Mouse (Mus musculus): ENCODE measurements at regions not wholly inside any gene's neighbourhood (a gene's known extent, or its start where the extent isn't known, plus 50 kb on each side); places are given as distances from the start of the nearest gene placed in this dataset.

DNA sequence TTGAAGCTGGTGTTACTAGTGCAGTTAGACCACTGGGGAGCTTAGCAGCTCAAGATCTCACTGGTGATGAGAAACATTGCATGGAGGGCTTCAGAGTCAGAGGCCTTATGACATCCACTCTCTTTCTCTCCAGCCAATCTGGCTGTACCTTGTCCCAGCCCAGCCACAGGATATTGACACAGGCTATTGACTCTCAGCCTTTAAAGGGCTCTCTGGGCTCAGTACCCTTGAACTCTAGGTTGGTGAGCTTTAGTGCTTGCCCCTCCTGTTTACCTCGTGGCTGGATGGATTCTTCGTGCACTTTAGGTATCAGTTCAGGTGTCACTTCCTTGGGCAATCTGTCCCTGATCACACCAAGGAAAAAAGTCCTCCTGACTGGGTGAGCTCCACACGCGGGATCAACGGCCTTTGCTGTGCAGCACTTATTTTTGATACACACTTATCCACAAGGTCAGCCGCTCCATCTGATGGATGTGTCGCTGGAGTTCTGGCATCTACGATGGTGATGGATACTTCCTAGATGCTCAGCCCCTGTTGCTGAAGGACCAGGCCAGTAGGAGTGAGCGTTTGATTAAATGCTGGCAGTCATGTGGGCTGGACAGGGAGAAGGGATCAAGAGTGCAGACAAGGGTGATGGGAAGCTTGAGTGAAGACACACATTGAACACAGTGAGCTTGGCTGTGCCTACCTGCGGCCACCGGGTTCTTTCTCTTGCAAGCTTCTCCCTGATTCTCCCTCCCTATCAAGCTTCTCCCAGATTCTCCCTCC lies 177.7 kb downstream of the Snx10 start:
- DNase-seq (ENCODE audit: low read depth, low spot score): no peak

GRCm38 (mm10) chr6:51702456-51703171 lies 178.9 kb downstream of the Snx10 start:
- no peak for DNase-seq (ENCODE audit: low read depth, low spot score)

- no peak for DNase-seq (ENCODE audit: low read depth, low spot score)
Measured at GRCm38 (mm10) chr6:51708011-51708410, 184.3 kb downstream of the Snx10 start.

GRCm38 (mm10) chr6:51708668-51709339 lies 185.1 kb downstream of the Snx10 start:
- no peak for DNase-seq (ENCODE audit: low read depth, low spot score)

- DNase-seq (ENCODE audit: low read depth, low spot score): no peak
Measured at GRCm38 (mm10) chr6:51709340-51710067, 185.8 kb downstream of the Snx10 start.

DNA sequence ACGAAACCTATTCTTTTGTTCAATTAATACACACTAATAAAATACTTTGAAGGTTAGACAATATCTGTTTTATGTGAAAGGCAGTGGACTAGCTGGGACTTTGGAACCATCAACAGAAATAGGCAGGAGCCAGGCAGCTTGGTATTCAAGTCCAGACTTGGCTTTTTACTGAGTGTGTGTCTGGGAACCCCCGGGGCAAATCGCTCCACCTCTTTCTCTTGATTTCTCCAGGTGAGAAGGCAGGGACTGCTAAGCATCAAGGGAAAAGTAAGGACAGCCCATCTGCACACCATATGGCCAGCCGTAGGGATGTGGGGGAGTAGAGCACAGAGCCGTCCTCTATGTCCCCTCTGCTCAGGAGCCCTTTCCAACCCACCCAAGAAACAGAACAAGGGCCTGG lies 186.5 kb downstream of the Snx10 start:
- DNase-seq (ENCODE audit: low read depth, low spot score): no peak

DNA sequence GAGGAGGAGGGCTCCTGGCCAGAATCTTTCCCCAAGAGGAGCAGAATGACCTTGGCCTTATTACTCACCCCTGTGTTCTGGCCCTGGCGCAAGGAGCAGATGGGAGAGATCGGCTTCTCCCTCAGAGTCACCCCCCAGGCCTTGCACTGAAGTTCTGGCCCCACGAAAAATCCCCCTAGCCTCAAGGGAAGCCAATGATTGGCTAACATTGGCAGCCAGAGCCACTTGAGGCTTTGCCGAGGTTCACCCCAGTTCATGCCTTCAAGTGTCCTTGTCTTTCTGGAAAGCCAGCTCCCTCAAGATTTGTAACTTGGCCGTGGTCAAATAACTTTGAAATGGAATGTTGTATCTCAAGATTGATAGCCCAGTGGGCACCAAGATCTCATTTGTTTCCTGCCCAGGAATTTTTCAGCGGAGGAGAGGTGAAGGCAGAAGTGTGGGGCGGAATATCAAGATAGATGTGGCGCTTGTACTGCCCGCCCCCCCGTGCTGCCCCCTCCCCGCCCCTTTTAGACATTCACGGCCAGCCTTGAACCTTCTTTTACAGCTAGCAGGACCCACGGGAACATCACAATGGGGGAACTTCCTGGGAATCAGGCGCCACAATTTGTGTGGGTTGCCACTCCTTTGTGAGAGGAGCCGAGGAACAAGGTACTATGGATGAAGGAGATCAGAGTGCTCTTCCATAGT lies 187.4 kb downstream of the Snx10 start:
- DNase-seq (ENCODE audit: low read depth, low spot score): no peak

GRCm38 (mm10) chr6:51711616-51711970 lies 187.9 kb downstream of the Snx10 start:
- DNase-seq (ENCODE audit: low read depth, low spot score): no peak

DNA sequence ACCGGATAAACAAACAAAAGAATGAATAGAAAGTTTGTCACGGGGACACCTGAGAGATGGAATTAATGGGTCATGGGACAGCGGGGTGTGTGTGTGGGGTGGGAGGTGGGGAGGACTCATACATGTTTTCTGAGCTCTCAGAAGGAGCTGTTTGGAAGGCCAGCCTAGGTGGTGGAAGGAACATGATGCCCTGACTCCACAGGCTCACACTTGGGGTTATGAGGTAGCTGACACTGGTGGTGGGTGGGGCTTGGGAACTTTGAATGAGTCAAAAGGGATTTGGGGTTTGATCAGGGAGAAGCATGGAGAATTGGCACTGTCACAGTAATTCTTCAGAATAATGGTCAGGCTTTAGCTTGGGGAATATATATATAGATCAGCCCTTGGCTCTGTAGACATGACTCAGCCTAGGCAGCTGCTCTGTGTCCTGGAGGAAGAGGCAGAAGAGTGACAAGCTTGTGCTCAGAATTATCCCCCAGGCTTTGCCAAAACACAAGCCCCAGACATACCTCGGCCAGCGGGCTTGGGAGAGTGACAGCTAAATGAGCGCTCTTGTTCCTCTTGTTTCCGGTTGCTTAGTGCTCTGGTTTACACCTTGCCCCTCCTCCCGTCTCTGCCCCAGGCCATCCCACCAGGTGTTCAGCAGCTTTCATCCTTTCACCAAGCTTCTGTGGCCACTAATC lies 191.6 kb downstream of the Snx10 start:
- DNase-seq (ENCODE audit: low read depth, low spot score): no peak

GRCm38 (mm10) chr6:51717386-51717785 lies 193.7 kb downstream of the Snx10 start:
- no peak for DNase-seq (ENCODE audit: low read depth, low spot score)

DNA sequence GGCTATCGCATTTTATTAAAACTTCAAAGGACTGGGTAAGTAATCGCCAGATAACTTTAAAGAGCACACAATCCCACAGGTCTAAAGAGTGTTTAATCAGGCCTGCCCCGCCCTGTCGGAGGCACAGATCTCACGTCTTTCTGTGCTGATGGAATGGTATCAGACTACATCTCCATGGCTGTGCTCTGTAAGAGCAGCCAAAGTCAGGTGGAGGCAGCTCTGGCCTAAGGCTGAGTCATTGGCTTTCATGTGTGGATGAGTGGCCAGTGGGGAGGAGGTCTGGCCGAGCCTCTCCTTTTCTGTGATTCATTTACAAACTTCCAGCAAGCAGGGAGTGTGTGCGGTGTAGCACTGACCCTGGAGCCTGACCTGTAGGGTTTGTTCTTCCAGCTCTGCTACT lies 197.0 kb downstream of the Snx10 start:
- no peak for DNase-seq (ENCODE audit: low read depth, low spot score)

- DNase-seq (ENCODE audit: low read depth, low spot score): no peak
Measured at GRCm38 (mm10) chr6:51723053-51723452, 199.4 kb downstream of the Snx10 start.

- DNase-seq (ENCODE audit: low read depth, low spot score): no peak
Measured at GRCm38 (mm10) chr6:51727191-51727590, 203.5 kb downstream of the Snx10 start.

DNA sequence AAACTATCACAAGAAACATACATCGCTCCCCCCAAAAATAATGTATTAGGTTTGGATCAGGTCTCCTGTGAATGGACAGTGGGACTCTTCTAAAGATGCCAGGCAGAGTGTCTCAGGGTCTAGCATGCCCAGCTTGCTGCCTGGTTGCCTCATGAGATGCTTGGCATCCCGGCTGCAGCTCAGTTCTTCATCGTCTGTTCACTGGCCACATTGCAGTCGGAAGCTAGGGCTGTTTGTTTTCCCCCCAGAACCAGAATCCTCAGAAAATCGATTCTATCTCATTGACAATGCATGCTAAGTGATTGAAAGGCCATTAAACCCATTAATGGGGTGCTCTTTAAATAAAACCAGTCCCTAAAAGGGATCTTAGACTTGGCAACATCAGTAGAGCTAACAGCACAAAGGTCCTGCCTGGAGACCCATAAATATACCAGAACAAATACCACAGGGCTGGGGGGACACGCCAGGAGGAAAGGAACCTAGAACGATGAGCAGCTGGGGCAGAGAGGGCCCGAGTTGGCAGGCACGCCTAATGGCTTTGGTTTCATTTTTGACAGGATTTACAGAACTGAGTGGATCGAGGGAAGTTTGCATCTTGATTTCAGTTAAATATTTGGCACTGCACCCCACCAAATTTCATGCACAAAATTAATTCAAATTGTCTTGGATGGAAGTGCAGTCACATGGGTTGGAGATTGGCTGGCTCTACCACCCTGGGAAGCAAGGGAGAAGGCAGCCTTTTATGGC lies 205.3 kb downstream of the Snx10 start:
- no peak for DNase-seq (ENCODE audit: low read depth, low spot score)

DNA sequence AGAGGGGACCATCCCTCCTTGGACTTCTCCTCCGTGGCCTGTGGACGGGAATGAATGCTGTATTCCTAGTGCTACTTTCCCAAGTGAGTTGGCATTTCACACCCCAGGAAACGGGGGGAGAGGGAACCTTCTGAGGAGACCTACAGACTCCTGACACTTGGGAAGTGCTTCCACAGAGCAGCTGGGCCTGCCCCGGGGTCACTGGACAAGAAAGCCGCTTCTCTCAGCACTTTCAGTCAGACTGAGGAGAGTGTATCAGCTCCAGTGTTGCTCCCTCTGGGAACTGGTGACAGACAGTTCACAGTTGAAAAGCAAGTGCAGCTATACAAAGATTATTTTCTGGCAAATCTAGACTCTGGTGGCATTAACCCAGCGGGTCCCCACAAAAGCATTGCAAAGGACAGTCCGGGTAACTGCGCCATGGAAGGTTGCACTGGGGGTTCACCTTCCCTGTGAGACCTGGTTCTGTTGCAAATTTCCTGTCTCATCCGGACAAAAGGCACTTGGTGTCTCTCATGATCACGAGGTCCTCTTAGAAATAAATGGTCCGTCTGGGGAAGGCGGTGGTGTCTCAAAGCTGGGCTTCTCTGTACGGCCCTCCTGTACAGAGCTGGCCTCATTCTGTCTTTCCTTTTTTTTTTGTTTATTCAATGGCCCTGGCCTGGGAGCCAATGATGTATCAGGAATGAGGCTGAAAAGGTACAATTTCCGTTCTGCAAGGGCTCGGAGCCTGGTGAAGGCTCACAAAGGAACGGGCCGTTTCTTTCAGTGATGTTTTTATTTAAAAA lies 207.1 kb downstream of the Snx10 start:
- DNase-seq (ENCODE audit: low read depth, low spot score): no peak

- DNase-seq (ENCODE audit: low read depth, low spot score): no peak
Measured at GRCm38 (mm10) chr6:51732298-51732895, 208.7 kb downstream of the Snx10 start.

DNA sequence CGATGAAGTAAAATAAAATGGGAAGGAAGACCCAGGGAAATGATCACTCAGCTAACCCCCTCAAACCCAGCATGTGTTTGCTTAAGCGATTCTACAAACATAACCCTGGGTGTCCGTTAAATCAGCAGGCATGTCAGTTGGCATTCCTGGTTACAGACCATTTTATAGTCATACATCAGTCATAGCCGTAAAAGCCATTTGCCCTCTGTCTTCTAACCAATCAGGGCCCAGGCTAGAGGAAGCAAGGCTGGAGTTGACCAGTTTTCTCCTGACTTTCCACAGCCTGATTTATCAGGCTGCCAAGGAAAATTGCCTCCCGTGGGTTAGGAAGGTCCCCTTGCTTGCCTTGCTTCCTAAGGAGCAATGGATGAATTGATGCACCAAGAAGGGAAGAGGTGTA lies 212.3 kb downstream of the Snx10 start:
- no peak for DNase-seq (ENCODE audit: low read depth, low spot score)

DNA sequence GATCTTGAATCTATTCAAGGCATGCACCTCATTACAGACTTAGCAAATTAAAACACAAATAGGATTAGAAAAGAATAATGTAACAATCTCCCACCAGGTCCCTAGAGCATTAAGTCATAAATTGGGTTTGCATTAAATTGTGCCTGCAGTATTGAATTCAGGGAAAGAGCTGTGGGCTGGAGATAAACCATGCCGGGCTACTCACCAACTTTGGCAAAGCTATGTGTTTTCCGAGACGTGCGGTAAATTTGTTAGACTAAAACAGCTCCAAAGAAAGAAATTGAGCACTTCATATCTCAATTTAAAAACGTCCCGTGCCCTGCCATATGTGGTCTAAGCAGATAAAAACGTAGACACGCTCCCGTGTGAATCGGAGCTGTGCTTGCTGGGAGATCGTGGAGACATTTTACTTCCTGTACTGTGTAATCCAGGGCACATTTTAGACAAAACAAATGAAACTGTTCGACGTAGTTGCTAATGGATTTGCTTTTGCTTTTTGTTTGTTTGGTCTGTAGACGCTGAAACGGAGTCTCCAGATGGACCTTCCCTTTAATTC lies 219.5 kb downstream of the Snx10 start:
- no peak for DNase-seq (ENCODE audit: low read depth, low spot score)

DNA sequence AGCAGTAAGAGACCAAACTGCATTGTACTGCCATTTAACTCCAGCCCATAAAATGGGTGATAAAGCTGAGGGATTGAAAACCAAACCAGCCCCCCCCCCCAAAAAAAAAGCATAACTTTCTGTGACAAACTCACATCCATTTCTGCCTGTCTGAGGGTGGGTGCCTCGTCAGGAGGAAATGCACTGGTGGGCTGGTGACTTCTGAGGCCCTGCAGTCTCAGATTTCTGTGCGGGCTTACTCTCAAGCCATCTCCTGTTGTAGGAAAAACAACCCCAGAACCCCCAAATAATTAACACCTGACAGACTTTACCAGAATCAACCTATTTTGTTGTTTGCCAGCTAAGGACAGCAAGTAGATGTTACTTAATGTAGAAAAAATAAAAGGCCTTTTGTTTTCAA lies 220.9 kb downstream of the Snx10 start:
- no peak for DNase-seq (ENCODE audit: low read depth, low spot score)

Measured in WW6 (cell line).